Comparison of ENCODE assay signal across 25 mouse cellular contexts in genomic region chr6:61101972-61102371, GRCm38 (mm10).
DNase-seq lines count a peak whose midpoint lies in the region; ATAC-seq and TF ChIP-seq lines count a peak whose summit lies in the region.
"Had no signal": no experiment of that assay in that cellular context is flagged by ENCODE, and none has a peak within 500 bp of the region (broad histone marks: within the 10 kb centered on the region; RNA-seq: fewer than 3 reads in every experiment).

No protein-coding gene starts in this region.

- no peak overlapping the region for H3K9ac ChIP-seq in forebrain, embryonic 13.5 days
- H3K9ac ChIP-seq in forebrain, embryonic 16.5 days (replicated peaks; ENCODE audit: low read depth, low read length): no peak overlapping the region
- no peak overlapping the region for H3K9ac ChIP-seq in forebrain, embryonic 11.5 days (ENCODE audit: low read length)
- H3K9ac ChIP-seq: embryonic facial prominence, embryonic 13.5 days; embryonic facial prominence, embryonic 15.5 days; forebrain, embryonic 12.5 days had no signal

- TF ChIP-seq POLR2A in brain, embryonic 14.5 days (IDR thresholded peaks at IDR 0.05; ENCODE audit: borderline replicate concordance, extremely low read depth, insufficient read depth, insufficient read length, poor library complexity, severe bottlenecking): no peak

- WGBS in forebrain, embryonic 13.5 days: 32% methylated on average over 6 of the region's 6 CpGs
- WGBS in forebrain, embryonic 10.5 days: 80% methylated on average over 6 of the region's 6 CpGs
- 12% methylated on average over 6 of the region's 6 CpGs for WGBS in forebrain, embryonic 16.5 days
- WGBS in forebrain, embryonic 11.5 days: 62% methylated on average over 6 of the region's 6 CpGs

- H3K27me3 ChIP-seq in forebrain, embryonic 13.5 days: no peaks in the 10 kb centered on the region
- no peaks in the 10 kb centered on the region for H3K27me3 ChIP-seq in forebrain, embryonic 10.5 days (ENCODE audit: poor library complexity, severe bottlenecking)
- H3K27me3 ChIP-seq in forebrain, embryonic 16.5 days (replicated peaks; ENCODE audit: control insufficient read depth, insufficient read depth, low read length): no peaks in the 10 kb centered on the region
- no peaks in the 10 kb centered on the region for H3K27me3 ChIP-seq in forebrain, embryonic 11.5 days (ENCODE audit: control insufficient read depth, insufficient read depth, low read length)
- H3K27me3 ChIP-seq: CH12.LX; embryonic facial prominence, embryonic 13.5 days; embryonic facial prominence, embryonic 15.5 days; forebrain, embryonic 12.5 days had no signal

- H3K9me3 ChIP-seq in forebrain, embryonic 13.5 days (replicated peaks): no peaks in the 10 kb centered on the region
- no peaks in the 10 kb centered on the region for H3K9me3 ChIP-seq in forebrain, embryonic 10.5 days
- no peaks in the 10 kb centered on the region for H3K9me3 ChIP-seq in forebrain, embryonic 16.5 days (ENCODE audit: control insufficient read depth, low read length)
- H3K9me3 ChIP-seq in forebrain, embryonic 11.5 days (ENCODE audit: control insufficient read depth, low read length): no peaks in the 10 kb centered on the region
- H3K9me3 ChIP-seq: embryonic facial prominence, embryonic 13.5 days; embryonic facial prominence, embryonic 15.5 days; forebrain, embryonic 12.5 days; G1E had no signal

- H3K36me3 ChIP-seq in forebrain, embryonic 13.5 days (ENCODE audit: poor library complexity, severe bottlenecking): no peaks in the 10 kb centered on the region
- H3K36me3 ChIP-seq in forebrain, embryonic 10.5 days (replicated peaks): no peaks in the 10 kb centered on the region
- no peaks in the 10 kb centered on the region for H3K36me3 ChIP-seq in forebrain, embryonic 16.5 days (ENCODE audit: control insufficient read depth, insufficient read depth)
- H3K36me3 ChIP-seq in forebrain, embryonic 11.5 days (ENCODE audit: control insufficient read depth, insufficient read depth, low read length): no peaks in the 10 kb centered on the region
- H3K36me3 ChIP-seq: embryonic facial prominence, embryonic 13.5 days; embryonic facial prominence, embryonic 15.5 days; forebrain, embryonic 12.5 days; G1E had no signal

- H3K4me1 ChIP-seq in forebrain, embryonic 13.5 days: peaks cover 20% of the 10 kb centered on the region
- H3K4me1 ChIP-seq in forebrain, embryonic 10.5 days: peaks cover 8% of the 10 kb centered on the region
- H3K4me1 ChIP-seq in forebrain, embryonic 16.5 days (replicated peaks; ENCODE audit: control insufficient read depth, insufficient read depth, low read length): peaks cover 7% of the 10 kb centered on the region
- H3K4me1 ChIP-seq in forebrain, embryonic 11.5 days (replicated peaks; ENCODE audit: control insufficient read depth, insufficient read depth, low read length): peaks cover 3% of the 10 kb centered on the region; the same call in 1 of the 2 replicates
- H3K4me1 ChIP-seq: embryonic facial prominence, embryonic 15.5 days had no signal

- H3K4me2 ChIP-seq in forebrain, embryonic 13.5 days: no peak overlapping the region
- H3K4me2 ChIP-seq in forebrain, embryonic 16.5 days (ENCODE audit: low read length): no peak overlapping the region
- H3K4me2 ChIP-seq in forebrain, embryonic 11.5 days (ENCODE audit: low read depth, low read length, severe bottlenecking): no peak overlapping the region
- H3K4me2 ChIP-seq: embryonic facial prominence, embryonic 13.5 days; embryonic facial prominence, embryonic 15.5 days; forebrain, embryonic 12.5 days had no signal

- ATAC-seq in forebrain, embryonic 13.5 days: peak; percentile 55; the same call in 1 of the 2 replicates
- ATAC-seq in forebrain, embryonic 16.5 days: peak; percentile 16; the same call in 1 of the 2 replicates
- ATAC-seq in forebrain, embryonic 11.5 days (replicated peaks; ENCODE audit: low FRiP score): no peak
- ATAC-seq: CD4-positive, CD25-positive, alpha-beta regulatory T cell, adult 4 months had no signal

- TF ChIP-seq CTCF in brain, embryonic 14.5 days (IDR thresholded peaks at IDR 0.05; ENCODE audit: borderline replicate concordance, extremely low read depth, insufficient read depth, insufficient read length): no peak

- no peak overlapping the region for H3K27ac ChIP-seq in forebrain, embryonic 13.5 days
- H3K27ac ChIP-seq in forebrain, embryonic 10.5 days: no peak overlapping the region
- H3K27ac ChIP-seq in forebrain, embryonic 16.5 days (ENCODE audit: low read length): no peak overlapping the region
- H3K27ac ChIP-seq in forebrain, embryonic 11.5 days (ENCODE audit: low read depth, low read length): no peak overlapping the region
- H3K27ac ChIP-seq: embryonic facial prominence, embryonic 13.5 days; embryonic facial prominence, embryonic 15.5 days; forebrain, embryonic 12.5 days had no signal

- DNase-seq in forebrain, embryonic 10.5 days (ENCODE audit: extremely low spot score, low spot score): no peak
- no peak for DNase-seq in forebrain, embryonic 11.5 days (ENCODE audit: low spot score)
- DNase-seq in Muller cell, postnatal 12 days (ENCODE audit: inconsistent ontology term): peak; percentile 4
- DNase-seq in brain, embryonic 14.5 days (ENCODE audit: low read depth): peak; percentile 61
- DNase-seq in thymus, postnatal 36 days: no peak
- DNase-seq: adrenal gland, adult 2 months; adrenal gland, postnatal 10 days; adrenal gland, postnatal 25 days; B cell, adult 2 months; cerebellum, adult 11 months; cerebellum, adult 18-20 months; cerebellum, adult 8-10 months; cerebellum, adult 9-11 months; cerebellum, postnatal 14 days; cerebellum, postnatal 36 days; embryo, embryonic 11 days had no signal

- no peak overlapping the region for H3K4me3 ChIP-seq in forebrain, embryonic 13.5 days
- no peak overlapping the region for H3K4me3 ChIP-seq in forebrain, embryonic 10.5 days
- no peak overlapping the region for H3K4me3 ChIP-seq in forebrain, embryonic 16.5 days (replicated peaks; ENCODE audit: low read length)
- no peak overlapping the region for H3K4me3 ChIP-seq in forebrain, embryonic 11.5 days (ENCODE audit: low read depth, low read length)
- H3K4me3 ChIP-seq: embryonic facial prominence, embryonic 13.5 days; embryonic facial prominence, embryonic 15.5 days; erythroblast, embryonic 14.5 days; forebrain, embryonic 12.5 days had no signal

Comparison
In these comparisons a context has a peak if more than half of its experiments do, and no peak if none do; other contexts are left out.
1. DNase-seq: peak in Muller cell, postnatal 12 days (single experiment) and brain, embryonic 14.5 days (single experiment); none in forebrain, embryonic 10.5 days (single experiment), forebrain, embryonic 11.5 days (single experiment) and thymus, postnatal 36 days (0 of 2).